Mouse (Mus musculus): ENCODE measurements around the gene Apoh.

Gene Apoh

GRCm38 (mm10) chr11:108333583-108334379 is 9.4 kb upstream of the Apoh start:
- no peak for DNase-seq (ENCODE audit: low read depth)

- DNase-seq (ENCODE audit: low read depth): no peak
Observed at GRCm38 (mm10) chr11:108334658-108335057, 8.5 kb upstream of the Apoh start.

DNA sequence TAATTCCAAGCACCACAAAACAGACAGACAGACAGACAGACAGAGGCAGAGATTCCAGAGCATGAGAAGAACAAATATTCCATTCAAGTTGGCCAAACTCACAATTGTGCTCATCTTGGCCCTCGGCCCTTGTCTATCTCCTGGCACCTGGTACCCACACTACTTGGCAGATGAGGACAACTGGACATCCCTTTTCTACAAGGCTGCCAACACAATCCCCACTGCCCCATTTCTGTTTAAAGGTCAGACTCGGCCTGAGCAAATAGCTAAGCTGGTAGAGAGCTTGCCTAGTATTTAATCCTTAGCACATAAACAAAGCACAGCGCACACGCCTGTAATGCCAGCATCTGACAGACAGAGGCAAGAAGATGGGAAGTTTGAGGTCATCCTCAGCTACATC is 7.6 kb upstream of the Apoh start:
- no peak for DNase-seq (ENCODE audit: low read depth)

- DNase-seq (ENCODE audit: low read depth): peak; percentile 58
Observed at GRCm38 (mm10) chr11:108336445-108336844, 6.7 kb upstream of the Apoh start.

- DNase-seq (ENCODE audit: low read depth): no peak
Observed at GRCm38 (mm10) chr11:108340293-108340692, 2.9 kb upstream of the Apoh start.

GRCm38 (mm10) chr11:108341783-108342182 is 1.4 kb upstream of the Apoh start:
- no peak for DNase-seq (ENCODE audit: low read depth)

- peak; percentile 89 for DNase-seq (ENCODE audit: low read depth)
Observed at GRCm38 (mm10) chr11:108343789-108344462, 772 bp downstream of the Apoh start, which contains the start of gene Prkca. Gene Prkca, minus strand, starts transcription at chr11:108343928.

DNA sequence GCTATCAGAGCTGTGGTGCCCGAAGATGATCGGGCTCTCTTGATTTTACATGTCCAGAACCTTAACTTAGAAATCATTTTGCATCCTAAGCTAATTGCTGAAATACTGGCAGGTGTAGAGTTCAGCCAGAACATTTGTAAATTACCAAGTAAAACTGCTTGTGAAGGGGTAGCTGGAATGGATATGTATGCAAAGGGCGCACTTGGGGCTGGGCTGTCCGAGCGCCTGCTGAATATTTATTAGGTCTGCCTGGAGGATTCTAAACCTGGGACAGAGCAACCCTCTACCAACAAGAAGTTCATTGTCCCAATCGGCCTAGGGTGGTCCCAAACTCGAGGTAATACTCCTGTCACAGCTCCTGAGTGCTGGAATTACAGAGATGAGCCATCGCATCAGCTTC is 1.6 kb downstream of the Apoh start:
- DNase-seq (ENCODE audit: low read depth): no peak

DNA sequence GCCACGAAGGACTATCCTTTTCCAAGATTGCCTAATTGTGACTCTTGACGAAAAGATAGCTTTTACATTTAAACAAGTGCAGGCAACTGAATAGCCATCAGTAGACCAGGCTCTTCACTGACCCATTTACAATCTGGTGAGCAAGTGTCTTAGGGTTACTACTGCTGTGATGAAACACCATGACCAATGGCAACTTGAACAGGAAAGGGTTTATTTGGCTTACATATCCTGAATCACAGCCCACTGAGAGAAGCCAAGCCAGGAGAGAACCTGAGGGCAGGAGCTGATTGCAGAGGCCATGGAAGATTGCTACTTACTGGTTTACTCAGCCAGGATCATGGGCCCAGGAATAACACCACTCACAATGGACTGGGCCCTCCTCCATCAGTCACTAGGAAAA is 2.2 kb downstream of the Apoh start:
- DNase-seq (ENCODE audit: low read depth): peak; percentile 64

- DNase-seq (ENCODE audit: low read depth): no peak
Observed at GRCm38 (mm10) chr11:108350799-108351198, 7.6 kb downstream of the Apoh start.

- no peak for DNase-seq (ENCODE audit: low read depth)
Observed at GRCm38 (mm10) chr11:108352842-108353388, 9.8 kb downstream of the Apoh start.

- no peak for DNase-seq (ENCODE audit: low read depth)
Observed at GRCm38 (mm10) chr11:108356020-108356419, 12.9 kb downstream of the Apoh start.

DNA sequence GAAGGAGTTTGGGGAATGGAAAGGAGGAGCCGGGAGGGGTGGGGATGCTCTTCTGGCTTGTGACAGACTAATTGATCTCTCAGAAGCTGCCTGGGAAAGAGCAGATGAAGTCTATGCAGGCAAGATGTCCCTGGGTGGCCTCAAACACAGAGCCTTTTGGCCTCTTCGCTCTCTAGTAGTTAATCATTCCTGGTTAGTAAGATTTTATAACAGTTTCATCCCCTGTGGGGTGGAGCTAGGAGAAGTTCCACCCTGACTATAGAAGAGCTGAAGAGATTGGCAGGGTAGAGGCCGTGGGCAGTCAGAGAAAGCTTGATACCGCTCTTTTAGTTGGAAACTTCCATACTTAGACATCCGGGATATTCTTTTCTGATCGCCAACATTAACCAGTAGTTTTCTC is 15.8 kb downstream of the Apoh start:
- DNase-seq (ENCODE audit: low read depth): no peak

DNA sequence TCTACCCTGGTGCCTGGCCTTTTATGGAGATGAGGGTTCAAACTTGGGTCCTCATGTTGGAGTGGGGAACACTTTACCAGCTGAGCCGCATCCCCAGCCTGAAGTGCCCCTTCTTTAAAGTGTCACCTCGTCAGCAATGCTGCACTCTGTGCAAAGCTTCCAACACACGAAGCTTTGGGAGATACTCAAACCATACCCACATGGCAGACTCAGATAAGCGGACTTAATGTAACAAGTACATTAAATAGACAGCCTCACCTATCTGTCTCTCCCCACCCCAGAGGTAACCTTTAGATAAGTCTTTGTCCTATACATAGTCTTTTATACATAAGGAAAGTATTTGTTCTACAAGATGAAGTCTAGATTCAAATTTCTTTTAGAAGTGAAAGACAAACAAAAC is 17.8 kb downstream of the Apoh start:
- DNase-seq (ENCODE audit: low read depth): no peak

- no peak for DNase-seq (ENCODE audit: low read depth)
Observed at GRCm38 (mm10) chr11:108362965-108363364, 19.8 kb downstream of the Apoh start.

DNA sequence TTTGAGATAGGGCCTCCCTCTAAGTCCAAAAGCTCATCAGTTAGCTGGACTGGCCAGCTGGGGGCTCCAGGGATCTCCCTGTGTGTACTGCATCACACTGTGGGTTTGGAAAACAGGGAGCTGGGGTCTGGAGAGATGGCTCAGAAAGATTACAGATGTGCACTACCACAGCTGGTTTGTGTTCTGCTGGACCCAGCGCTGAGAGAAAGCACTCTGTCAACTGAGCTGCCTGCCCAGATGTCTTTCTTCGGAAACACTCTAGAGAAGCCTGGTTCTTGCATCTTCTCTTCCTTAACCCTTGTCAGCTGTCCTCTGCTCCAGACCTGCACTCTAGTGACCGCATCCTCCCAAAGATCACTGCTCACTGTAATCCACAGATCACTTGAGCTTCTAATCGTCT is 20.8 kb downstream of the Apoh start:
- DNase-seq (ENCODE audit: low read depth): no peak

DNA sequence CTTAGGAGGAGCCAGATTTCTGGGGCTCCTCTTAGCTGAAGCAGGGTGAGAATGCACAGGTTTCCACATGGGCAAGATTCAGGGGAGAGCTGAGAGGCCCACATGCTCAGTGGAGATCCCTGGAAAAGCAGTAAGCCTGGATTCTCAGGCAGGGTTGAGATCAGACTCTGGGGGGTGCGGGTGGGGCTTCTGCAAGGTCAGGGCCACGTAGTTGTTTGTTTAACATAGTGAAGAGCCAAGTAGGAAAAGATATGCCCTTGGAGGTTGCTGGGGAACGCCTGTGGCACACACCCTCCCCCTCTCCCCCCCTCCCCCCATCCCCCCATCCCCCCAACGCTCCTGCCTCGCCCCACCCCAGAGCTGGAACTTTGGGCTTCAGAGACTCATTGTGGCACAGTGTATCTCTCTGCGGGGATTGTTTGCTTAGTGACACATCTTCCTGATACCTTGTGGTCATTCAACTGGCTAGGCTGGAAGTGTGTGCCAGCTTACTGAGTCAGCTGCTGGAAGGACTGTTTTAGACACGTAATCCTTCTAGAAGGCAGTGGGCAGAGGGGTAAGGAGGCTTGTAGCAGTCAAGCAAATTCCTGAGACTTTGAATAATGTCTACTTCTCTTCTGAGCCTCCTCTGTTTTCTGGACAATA is 21.9 kb downstream of the Apoh start:
- peak; percentile 96 for DNase-seq (ENCODE audit: low read depth)

DNA sequence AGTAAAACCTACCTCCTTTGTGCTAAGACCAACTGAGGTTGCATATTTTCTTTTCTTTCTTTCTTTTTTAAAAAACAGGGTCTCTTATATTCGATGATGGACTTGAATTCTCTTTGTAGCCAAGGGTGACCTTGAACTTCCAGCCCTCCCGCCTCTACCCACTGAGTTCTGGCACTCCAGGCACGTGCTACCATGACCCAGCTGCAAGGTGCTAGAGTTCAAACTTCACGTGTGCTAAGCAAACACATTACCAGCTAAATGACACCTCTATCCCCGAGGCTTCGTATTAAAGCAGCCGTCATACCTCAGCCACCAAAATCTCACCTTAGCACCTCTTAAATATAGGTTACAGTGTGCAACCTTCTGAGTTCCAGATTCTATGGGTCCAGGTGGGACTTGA is 22.4 kb downstream of the Apoh start:
- no peak for DNase-seq (ENCODE audit: low read depth)

GRCm38 (mm10) chr11:108367046-108367445 is 23.9 kb downstream of the Apoh start:
- peak; percentile 79 for DNase-seq (ENCODE audit: low read depth)

- peak; percentile 65 for DNase-seq (ENCODE audit: low read depth)
Observed at GRCm38 (mm10) chr11:108376815-108377214, 33.7 kb downstream of the Apoh start.

DNA sequence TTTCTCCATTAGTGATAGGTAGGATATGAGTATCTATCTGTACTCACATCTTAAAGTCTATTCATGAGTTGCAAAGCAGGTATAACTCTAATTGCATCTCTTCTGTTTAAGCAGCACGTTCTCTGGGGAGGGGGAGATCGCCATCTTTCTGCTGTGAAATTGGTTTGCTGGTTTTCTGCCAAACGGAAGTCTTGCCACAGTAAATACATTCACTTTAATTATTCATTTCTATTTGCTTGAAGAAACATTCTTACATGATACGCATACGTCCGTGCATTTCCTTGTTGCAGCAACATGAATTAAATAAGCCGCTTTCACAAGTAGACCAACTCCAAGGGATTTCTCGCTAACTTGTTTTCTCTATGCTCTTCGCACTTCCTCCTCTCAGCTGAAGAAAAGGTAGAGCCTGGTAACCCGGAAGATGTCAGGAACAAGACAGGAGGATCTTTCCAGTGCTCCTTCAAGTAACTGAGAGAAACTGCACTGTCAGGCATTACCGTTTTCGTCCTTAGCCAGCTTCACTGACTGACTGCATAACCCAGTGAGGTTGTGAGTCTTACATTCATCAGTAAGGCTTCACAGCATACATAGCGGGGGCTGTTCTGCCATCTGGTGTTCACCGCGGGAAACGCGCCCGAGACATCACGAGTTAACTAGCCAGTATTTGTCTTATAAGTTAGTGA is 34.7 kb downstream of the Apoh start:
- DNase-seq (ENCODE audit: low read depth): peak; percentile 88

DNA sequence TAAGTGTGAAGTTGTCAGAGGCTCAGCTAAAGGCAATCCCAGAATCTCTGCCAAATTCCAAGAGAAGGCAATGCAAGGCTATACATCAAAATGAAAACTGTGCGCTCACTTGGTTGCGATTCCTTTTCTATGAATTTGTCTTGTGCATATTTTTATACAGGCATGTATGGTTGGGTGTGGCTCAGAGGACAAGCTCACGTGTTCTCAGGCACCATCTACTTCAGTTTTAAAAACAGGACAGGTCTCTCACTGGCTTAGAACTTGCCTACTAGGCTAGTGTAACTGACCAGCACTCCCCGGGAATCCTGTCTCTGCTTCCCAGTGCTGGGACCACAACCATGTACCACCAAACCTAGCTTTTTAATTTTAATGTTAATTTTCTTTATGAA is 35.2 kb downstream of the Apoh start:
- no peak for DNase-seq (ENCODE audit: low read depth)

Data from 416B (cell line).